Mouse (Mus musculus): ENCODE data around the gene St3gal3. TPM values are rescaled to one million over a fixed set of nuclear protein-coding genes. Genes with fewer than 3 reads are reported as not detected.

Gene St3gal3
- total and polyA plus RNA-seq, 3 experiments, result 16.4 to 23.3 TPM; not detected in 1

DNA sequence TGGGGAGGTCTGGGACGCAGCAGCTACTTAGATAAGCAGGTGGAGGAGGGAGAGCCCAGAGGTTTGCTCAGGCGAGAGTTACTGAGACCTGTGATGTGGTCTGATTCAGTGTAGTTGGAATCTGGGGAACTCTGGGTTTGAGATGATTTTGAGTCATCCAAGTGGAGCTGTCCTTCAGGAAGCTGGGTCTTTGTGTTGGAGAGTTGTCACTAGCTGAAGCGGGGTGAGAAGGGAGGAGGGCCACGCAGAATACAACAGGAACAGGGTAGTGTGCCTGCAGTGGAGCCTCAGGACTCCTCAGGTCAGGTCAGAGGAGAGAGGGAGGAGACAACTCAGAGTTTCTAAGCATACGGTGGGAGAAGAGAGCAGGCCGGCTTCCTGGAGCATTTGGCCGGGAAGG lies 134.8 kb downstream of the St3gal3 start:
- no peak for DNase-seq (ENCODE audit: low read depth, low spot score)
- Histone ChIP-seq H3K9ac (ENCODE audit: control insufficient read depth, low read depth, low read length, poor library complexity, severe bottlenecking) (no peak overlapping the region), H3K27me3 (ENCODE audit: control insufficient read depth in 1 of 2, insufficient read depth in 2 of 2, low read length in 2 of 2) (no peaks in the 10 kb centered on the region), H3K4me3 (ENCODE audit: control insufficient read depth in 1 of 2, insufficient read depth in 1 of 2, low read depth in 2 of 2, low read length in 2 of 2) (no peak overlapping the region), H3K9me3 (replicated peaks; ENCODE audit: insufficient read depth, low read length) (no peaks in the 10 kb centered on the region), H3K36me3 (ENCODE audit: control insufficient read depth in 1 of 2, insufficient read depth in 2 of 2, low read length in 2 of 2) (no peaks in the 10 kb centered on the region; a peak in 1 of 4 replicates), H3K27ac (ENCODE audit: control insufficient read depth, low read depth, low read length) (no peak overlapping the region), H3K4me1 (ENCODE audit: control insufficient read depth in 1 of 2, insufficient read depth in 2 of 2, low read length in 2 of 2) (no peaks in the 10 kb centered on the region; a peak in 1 of 4 replicates), H3K79me2 (ENCODE audit: control insufficient read depth, insufficient read depth, low read length, poor library complexity) (no peaks in the 10 kb centered on the region)
- TF ChIP-seq POLR2AphosphoS2 (IDR thresholded peaks at IDR 0.05; ENCODE audit: low read length), result no peak
- no peak for TF ChIP-seq JUND (IDR thresholded peaks at IDR 0.05; ENCODE audit: low read depth, low read length)
- no peak for TF ChIP-seq KAT2A (conservative IDR thresholded peaks at IDR 0.05; ENCODE audit: low read depth, low read length)
- no peak for TF ChIP-seq BHLHE40 (IDR thresholded peaks at IDR 0.05; ENCODE audit: borderline replicate concordance, low read depth, low read length)
- TF ChIP-seq RAD21 (IDR thresholded peaks at IDR 0.05; ENCODE audit: low read depth, low read length), result no peak
- no peak for TF ChIP-seq MAFK (IDR thresholded peaks at IDR 0.05; ENCODE audit: borderline replicate concordance, low read depth, low read length)
- no peak for TF ChIP-seq USF1 (IDR thresholded peaks at IDR 0.05; ENCODE audit: low read depth, low read length)
- no peak for TF ChIP-seq TAL1 (IDR thresholded peaks at IDR 0.05; ENCODE audit: low read length)
- TF ChIP-seq MYB (IDR thresholded peaks at IDR 0.05; ENCODE audit: low read depth, low read length), result no peak
- no peak for TF ChIP-seq ZMIZ1 (IDR thresholded peaks at IDR 0.05; ENCODE audit: low read depth, low read length)
- TF ChIP-seq CHD2 (IDR thresholded peaks at IDR 0.05; ENCODE audit: low read length), result no peak
- no peak for TF ChIP-seq NELFE (IDR thresholded peaks at IDR 0.05; ENCODE audit: low read depth, low read length)
- TF ChIP-seq SMC3 (IDR thresholded peaks at IDR 0.05; ENCODE audit: low read depth, low read length), result no peak

DNA sequence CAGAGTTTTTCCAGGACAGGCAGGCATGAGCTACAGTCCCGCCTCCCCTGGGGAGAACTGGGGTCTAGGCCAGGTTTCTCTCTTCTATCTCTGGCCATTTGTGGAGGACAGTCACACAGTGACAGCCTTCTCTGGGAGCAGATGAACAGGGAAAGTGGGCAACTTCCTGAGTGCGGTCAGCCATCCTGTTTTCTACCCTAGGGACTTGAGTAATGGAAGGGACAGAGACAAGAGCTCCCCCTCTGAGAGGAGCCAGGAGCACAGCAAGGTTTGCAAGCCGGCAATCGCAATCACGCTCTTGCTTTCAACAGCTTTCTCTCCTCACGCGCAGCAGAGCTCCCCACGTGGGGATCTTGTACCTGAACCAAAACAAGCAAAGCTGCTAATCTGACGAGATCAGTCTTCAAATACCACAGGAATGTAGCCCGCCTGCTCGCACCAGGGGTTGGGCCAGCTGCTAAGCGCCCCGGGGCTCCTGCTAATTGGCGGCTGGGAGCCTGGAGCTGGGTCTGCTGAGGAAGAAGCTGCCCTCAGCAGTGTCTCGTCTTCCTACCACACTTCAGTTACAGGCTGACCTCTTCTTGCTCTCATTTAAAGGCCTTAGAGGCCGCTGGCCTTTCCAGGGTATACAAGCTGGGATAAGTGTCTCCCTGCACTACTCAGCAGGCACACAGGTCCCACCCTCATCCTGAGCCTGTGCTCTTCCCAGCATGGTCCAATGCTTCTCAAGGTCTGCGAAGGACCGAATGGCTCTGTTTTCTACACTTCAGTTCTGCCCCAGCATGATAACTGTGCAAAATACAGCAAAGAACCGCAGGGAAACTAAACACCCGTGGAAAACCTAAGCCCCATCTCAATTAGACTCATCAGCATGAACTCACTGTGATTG lies 137.1 kb downstream of the St3gal3 start:
- no peak overlapping the region for H3K27ac ChIP-seq (ENCODE audit: control insufficient read depth, low read depth, low read length)
- TF ChIP-seq ETS1 (IDR thresholded peaks at IDR 0.05; ENCODE audit: low read depth, low read length) (no peak), TCF12 (IDR thresholded peaks at IDR 0.05; ENCODE audit: low read depth, low read length) (no peak), RCOR1 (IDR thresholded peaks at IDR 0.05; ENCODE audit: low read depth, low read length) (no peak), CTCF (IDR thresholded peaks at IDR 0.05 in 2 of 3, conservative IDR thresholded peaks at IDR 0.05 in 1 of 3; ENCODE audit: control insufficient read depth in 1 of 3, insufficient read depth in 1 of 3, low read depth in 2 of 3, low read length in 3 of 3, poor library complexity in 1 of 3, severe bottlenecking in 1 of 3) (no peak), MYB (IDR thresholded peaks at IDR 0.05; ENCODE audit: low read depth, low read length) (no peak), MEF2A (IDR thresholded peaks at IDR 0.05; ENCODE audit: extremely low read depth, insufficient replicate concordance, low read depth, low read length, poor library complexity, severe bottlenecking) (no peak), MAX (IDR thresholded peaks at IDR 0.05; ENCODE audit: low read length) (no peak), TAL1 (IDR thresholded peaks at IDR 0.05; ENCODE audit: low read length) (no peak), POLR2AphosphoS2 (IDR thresholded peaks at IDR 0.05; ENCODE audit: low read length) (no peak), GATA1 (IDR thresholded peaks at IDR 0.05; ENCODE audit: low read depth, low read length) (no peak), CHD2 (IDR thresholded peaks at IDR 0.05; ENCODE audit: low read length) (no peak), MYC (IDR thresholded peaks at IDR 0.05; ENCODE audit: low read depth, low read length) (no peak)
- H3K9me3 ChIP-seq (replicated peaks; ENCODE audit: insufficient read depth, low read length), result no peaks in the 10 kb centered on the region
- H3K36me3 ChIP-seq (ENCODE audit: control insufficient read depth in 1 of 2, insufficient read depth in 2 of 2, low read length in 2 of 2), result peaks cover 0 to 4% of the 10 kb centered on the region in 2 experiments; a peak in 2 of 4 replicates
- no peaks in the 10 kb centered on the region for H3K79me2 ChIP-seq (ENCODE audit: control insufficient read depth, insufficient read depth, low read length, poor library complexity)
- DNase-seq (ENCODE audit: low read depth, low spot score), result no peak
- peaks cover 0 to 6% of the 10 kb centered on the region in 2 experiments; a peak in 2 of 4 replicates for H3K4me1 ChIP-seq (ENCODE audit: control insufficient read depth in 1 of 2, insufficient read depth in 2 of 2, low read length in 2 of 2)
- H3K4me3 ChIP-seq (ENCODE audit: control insufficient read depth in 1 of 2, insufficient read depth in 1 of 2, low read depth in 2 of 2, low read length in 2 of 2), result no peak overlapping the region
- H3K9ac ChIP-seq (ENCODE audit: control insufficient read depth, low read depth, low read length, poor library complexity, severe bottlenecking), result no peak overlapping the region
- no peaks in the 10 kb centered on the region for H3K27me3 ChIP-seq (ENCODE audit: control insufficient read depth in 1 of 2, insufficient read depth in 2 of 2, low read length in 2 of 2)
